Mouse (Mus musculus): ENCODE results near the gene Phactr3.

Gene Phactr3

DNA sequence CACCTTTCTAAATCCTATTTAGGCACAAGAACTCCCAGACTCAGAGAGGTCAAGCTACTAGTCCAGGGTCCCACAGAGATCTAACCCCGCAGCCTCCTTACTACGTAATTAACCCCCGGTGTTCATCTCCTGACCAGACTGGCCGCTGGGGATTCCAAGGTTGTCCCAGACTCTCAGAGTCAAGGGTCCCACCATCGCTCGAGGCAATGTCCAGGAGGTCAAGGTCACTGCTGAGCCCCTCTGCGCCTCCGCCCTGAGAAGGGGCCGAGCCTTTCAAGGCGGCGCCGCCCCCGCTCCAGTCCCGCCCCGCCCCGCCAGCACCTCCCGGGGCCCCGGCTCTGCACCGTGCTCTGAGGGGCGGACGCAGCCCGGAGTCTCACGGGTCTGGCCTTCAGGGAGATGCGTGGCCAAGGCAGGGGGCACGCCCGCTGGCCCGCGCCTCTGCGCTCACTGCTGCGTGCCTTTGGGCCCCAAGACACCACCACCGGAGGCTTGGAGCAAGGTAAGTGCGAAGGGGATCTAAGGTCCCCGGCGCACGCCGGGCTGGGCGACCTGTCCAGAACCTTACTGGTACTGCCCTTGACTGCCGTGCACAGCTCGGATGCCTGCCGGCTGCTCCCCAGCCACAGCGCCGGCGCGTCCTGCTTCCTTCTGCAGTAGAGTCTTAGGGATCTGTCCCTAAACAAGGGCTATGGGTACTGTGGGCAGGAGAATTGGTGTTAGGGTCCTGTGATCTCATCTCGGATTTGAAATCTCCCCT, at the start of gene Phactr3:
Gene Phactr3, plus strand, starts transcription at position 175 of the 760 bp plus-strand sequence.
- peak; percentile 76 for DNase-seq

DNA sequence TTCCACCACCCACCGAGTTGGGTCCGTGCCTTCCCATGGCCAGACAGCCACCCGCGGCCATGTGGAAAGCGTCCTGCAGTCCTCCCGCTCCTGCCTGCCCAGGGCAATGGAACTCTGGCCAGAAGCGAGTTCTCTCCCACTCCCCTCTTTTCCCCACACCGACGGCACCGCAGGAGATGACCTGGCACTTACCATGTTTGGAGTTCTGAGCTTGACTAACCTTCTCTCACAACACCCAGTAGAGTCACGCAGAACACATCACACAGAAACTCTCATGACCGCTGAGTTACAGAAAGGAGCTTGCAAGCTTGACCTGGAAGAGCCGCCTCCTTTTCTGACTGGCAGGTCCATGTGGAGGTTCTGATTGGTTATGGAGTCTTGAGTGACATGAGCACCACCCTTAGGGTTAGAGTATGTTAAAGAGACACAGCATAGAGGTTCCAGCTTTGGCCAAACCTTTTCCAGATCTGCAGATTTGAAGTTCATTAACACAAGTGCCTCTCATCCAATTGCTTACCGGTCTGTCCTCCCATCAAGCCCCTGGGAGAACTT, 40.5 kb upstream of the Phactr3 start, which contains the start of gene Zfp931:
Gene Zfp931, minus strand, starts transcription at position 311 of the 552 bp plus-strand sequence.
- DNase-seq = peak; percentile 41

DNA sequence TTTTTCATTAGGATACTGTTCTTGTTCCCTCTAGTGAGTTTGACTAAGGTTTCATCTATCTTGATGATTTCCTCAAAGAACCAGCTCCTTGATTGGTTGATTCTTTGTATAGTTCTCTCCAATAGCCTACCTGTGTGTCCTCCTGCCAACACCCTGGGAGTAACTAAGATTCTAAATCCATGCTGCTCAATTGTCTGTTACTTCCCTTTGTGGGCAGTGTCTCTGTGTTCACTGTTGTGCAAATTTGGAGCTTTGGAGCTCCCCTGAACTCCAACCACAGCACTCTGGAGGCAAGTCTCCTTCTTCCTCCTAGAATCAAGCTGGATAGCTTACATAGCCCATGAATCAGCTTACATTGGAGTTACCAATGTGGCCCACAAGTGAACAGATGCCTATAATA, 29.2 kb upstream of the Phactr3 start:
- DNase-seq = no peak

DNA sequence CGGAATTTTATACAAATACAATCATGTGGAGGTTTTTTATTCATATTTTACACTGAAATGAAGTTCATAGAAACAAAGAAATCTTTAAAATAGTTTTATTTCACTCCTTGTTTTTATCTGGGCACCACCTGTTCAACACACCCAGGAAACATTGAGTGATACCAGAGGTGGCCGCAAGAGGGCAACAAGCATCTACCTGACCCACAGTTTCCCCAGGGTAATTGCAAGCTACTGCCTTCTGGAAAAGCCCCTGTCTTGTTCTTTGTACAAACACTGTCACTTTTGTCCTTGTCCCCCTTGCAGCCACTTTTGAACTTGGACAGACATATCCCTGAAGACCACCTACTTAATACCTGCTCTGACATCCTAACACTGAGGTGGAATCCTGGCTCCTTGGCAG, 20.8 kb upstream of the Phactr3 start:
- peak; percentile 75 for DNase-seq

DNA sequence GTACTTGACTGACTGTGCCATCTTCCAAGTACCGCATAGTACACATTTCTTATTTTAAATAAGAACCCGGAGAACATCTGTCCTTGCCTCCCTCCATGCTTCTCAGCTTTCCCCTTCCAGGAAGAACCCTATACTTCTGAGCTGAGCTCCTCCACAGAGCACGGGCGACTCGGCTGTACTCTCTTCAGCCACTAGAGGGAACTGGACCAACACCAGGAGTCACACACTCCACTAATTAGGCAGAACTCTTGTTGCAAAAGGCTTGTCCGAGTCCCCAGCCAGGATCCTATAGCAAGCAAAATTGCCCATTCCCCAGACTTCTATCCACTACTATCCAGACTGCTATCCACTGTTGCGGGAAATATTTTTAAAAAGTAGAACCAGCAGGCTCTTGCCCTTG, 16.8 kb upstream of the Phactr3 start:
- DNase-seq = peak; percentile 80

DNA sequence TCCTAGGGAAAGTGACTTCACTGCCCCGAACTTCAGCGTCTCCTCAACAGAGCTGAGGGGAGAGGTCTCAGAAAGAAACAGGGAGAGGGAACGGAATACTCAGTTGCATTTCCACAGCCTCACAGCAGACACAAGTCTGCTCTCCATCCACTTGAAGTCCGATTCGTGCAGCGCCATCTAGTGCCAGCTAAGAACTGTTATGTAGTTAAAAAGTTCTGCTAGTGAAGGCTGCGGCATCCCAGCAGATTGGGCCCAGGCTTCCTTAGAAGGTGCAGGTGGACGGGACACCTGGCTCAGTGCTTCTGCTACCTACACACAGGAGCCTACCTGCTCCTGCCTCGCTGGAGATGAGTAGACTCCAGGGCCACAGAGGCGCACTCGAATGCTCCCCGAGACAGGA, 829 bp upstream of the Phactr3 start:
- DNase-seq = peak; percentile 72

DNA sequence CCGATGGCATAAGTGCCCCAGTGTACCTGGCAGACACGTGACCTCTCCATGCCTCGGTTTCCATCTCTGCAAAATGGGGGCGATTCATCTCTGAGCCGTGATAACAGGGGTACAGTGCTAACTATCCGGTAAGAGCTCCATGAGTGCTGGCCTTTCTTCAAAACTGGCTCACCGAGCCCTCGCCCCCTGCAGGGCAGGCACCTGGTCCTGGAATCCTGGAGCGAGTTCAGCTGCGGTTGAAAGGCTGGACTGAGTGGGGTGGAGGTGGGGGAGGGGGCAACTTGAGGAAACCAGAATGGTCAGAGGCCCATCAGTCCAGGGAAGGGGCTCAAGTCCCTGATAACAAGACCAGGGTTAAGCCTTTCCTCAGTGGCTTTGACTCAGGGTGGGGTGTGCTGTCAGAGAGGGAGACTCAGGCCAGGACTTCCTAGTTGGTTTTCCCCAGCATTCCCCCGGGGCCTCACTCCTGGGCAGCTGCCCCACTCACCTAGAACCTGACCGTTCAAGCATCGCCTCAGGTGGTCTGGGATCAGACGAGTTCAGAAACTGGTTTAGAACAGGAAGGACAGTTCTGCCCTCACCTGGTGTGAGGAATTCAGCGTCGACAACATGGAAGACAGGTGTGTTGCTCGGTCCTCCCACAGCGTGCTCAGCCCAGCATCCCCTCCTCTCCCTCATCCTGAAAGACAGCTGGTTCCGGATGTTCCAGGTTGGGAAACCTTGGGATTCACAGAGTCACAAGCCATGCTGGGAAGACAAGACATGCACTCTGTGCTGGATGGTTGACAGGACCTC, 983 bp downstream of the Phactr3 start:
- DNase-seq = peak; percentile 61

DNA sequence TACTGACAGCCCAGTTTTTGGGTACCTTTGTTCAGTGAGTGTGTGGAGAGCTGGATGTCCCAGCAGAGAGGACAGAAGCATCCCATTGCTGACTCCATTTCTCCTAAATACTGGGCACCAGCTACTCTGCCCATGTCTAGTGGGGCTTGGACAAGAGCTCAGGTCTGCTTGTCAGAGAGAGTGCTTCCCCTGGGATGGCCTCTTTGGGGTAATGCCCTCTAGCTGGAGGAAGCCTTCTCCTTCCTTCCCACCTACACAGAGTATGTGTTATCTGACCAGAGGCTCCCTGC, 1.5 kb downstream of the Phactr3 start:
- peak; percentile 41 for DNase-seq

DNA sequence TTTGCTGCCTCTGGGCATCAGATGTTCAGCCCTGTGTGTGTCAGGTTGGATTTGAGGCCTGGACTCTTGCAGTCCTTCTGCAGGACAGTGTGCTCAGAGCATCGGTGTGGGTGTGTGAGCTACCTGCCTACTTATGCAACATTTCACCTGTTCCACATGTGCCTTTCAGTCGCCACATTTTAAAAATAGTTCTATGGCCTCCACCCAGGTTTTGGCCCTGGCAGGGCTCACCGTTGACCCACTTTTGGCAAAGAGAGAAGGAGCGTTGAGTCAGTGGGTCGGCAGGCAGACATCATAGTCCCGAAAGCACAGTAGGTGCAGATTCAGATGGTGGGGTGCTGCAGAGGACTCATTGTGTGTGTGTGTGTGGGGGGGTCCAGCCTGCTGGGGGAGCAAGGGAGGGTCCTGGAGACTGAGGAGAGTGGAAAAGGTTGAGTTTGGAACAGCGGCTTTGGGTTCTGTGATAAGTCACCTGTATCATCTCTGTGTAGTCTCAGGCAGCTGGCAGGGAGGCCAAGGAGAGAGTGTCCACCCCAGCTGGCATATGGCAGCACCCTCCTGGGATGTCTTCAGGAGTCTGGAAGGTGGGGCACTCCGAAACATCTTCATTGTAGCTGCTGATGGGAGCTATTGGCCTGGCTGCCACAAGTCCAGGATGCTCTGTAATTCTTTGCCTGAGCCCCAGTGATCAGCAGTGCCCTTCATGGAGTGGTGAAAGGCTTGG, 2.0 kb downstream of the Phactr3 start:
- peak; percentile 64 for DNase-seq

DNA sequence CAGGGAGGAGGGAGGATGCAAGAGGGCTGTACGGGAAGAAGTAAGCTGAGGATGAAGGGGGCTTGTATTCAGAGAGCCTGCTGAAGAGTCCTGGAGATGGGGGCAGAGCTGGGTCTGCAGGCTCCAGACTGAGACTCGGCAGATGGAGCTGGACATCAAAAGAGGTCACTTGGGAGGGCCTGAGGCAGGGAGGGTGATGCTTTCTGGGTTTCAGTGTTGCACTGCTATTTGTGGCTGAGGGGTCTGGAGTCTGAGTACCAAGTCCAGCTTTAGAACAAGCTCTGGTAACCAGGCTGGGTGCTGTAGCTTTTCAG, 2.6 kb downstream of the Phactr3 start:
- DNase-seq = no peak

DNA sequence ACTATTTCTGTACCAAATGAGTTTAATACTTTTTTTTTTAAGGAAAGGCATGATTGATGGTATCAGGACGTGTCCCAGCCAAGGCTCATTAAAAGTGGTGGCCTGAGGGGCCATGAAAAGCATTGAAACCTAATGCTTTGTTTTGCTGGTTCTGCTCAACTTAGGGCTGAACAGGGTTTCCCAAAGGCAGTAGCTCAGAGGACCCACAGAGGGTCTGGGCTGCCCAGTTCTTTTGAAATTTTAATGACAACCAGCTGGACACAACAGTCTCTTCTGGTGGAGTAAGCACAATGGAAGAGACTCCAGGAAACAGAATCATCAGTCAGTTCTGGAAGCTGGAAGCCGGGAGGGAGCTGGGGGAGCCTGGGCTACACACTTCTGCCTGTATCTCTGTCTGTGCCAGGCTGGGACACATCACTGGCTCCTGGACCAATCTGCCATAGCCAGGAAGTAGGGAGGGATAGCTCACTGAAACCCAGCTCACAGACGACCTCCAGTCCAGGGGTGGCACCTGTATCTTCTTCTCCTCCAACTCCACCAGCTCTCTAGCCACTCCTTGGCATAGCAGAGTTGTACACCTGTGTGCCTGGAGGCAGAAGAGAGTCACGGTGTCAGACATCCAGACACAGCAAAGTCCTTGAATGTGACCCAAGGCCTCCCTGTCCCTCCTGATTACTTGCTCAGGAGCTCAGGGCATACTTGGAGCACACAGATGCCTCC, 3.3 kb downstream of the Phactr3 start:
- DNase-seq = peak; percentile 38

DNA sequence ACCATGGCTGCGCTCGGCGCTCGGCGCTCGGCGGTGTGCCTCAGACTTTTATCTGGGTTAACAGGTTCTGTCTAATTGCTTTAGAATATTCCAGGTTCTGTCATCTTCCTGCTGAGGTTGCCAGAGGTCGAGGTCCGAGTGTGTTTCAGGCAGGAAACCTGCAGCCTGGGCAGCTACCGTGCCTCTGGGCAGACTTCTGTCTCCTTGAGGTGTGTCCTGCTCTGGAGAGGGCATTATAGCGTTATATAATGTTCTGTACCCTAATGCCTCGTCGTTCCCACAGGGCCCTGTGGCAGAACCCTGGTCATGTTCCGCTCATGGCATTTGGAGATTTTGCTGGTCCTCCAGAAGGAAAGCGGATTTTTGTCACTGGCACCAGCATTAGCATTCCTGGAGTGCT, 4.7 kb downstream of the Phactr3 start:
- peak; percentile 17 for DNase-seq

DNA sequence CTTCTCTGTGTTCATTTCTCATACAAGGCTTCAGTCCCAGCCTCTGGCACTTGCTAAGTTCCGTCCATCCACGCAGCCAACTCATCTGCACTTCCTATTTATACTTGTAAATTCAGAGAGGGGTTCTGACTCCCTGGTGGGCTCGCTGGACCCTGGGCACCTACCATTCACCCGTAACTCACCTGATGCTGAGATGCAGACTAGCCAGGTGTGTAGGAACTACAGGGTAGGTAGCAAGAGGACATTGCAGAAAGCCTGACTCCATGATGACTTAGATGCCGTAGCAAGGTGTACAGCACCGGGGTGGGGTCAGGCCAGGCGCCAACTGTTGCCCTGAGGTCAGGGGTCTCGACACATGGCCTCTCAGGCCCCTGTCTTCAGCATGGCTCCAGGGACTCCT, 6.7 kb downstream of the Phactr3 start:
- DNase-seq = peak; percentile 25

DNA sequence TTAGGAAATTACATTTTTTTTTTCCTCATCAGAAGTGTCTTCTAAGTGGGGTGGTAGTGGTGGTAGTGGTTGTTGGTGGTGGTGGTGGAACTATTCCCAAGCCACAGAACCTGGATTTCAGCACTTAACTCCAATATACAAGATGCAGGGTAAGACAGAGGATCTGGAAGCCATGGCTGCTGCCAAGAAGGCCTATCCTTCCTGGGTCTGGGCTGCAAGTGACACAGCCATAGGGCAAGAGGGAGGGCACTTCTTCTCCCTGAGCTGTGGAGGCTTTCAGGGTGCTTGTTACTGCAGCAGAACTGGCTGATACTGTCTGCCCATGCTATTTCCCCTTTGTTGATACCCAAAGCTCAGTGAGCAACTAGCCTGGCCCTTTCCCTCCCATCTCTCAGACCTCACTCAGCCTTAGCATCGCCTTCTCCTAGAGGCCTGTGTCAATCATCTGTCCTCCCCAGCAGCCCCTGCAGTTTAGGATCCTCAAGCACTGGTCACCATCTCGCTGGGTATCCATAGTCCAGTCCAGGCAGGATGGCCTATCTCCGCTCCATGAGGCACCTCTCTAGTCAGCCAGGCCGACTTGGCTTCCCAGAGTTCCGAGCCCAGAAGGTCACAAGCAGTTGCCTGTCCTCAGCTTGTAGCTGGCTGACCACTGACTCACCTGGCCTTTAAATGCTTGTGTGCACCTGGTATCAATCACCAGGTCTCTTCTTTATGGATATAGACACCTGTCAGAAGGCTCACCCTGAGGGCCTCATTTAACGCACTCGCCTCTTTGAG, 7.5 kb downstream of the Phactr3 start:
- DNase-seq = peak; percentile 9

DNA sequence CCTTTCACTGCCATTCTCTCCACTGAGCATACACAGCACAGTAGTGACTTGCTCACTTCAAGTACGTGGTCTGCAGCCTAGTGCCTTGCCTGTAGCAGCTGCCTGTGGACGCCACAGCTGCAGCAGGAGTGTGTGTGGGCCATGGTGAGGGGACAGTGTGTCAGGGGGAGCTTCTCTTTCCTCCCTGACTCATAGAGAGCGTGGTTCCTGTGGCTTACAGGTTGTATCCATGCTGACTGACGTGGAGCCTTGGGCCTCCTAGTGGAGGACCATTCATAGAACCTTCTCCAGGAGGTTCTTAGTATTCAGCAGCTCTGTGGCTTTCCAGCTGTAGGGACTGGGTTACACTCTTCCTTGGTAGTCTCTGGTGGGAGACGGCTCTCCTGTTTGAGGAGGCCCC, 9.8 kb downstream of the Phactr3 start:
- DNase-seq = peak; percentile 30

DNA sequence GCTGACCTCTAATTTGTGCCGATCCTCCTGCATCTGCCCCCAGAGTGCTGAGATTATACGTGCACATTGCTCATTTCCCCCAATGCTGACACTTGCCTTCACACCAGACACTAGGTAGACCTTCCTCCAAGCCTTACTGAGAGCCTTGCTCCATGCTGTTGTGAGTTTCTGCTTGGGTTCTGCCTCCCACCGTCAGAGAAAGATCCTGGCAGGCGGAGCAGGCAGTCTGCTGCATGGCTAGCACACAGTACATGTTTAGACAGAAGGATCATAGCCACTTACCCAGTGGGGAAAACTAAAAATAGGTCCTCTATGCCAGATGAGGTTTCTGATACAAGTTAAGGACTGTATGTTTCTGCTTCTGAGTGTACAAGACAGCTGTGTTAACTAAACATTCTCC, 10.4 kb downstream of the Phactr3 start:
- no peak for DNase-seq

DNA sequence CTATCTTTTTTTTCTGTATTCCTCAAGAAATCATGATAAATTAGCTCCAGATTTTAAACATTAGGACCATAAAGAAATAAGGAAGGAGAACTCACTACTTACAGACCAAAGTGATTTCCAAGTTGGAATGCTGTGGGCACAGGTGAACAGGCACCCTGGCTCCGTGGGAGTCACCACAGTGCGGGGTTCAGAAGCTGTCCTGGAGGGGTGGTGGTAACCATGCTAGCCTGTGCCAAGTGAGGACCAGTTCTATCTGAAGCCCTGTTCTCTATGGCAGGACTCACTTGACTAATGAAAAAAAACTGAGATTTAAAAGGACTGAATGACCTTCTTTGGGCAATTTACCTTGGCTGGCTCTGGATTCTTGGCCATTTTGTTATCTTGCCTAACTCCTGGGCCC, 10.9 kb downstream of the Phactr3 start:
- DNase-seq = peak; percentile 30

DNA sequence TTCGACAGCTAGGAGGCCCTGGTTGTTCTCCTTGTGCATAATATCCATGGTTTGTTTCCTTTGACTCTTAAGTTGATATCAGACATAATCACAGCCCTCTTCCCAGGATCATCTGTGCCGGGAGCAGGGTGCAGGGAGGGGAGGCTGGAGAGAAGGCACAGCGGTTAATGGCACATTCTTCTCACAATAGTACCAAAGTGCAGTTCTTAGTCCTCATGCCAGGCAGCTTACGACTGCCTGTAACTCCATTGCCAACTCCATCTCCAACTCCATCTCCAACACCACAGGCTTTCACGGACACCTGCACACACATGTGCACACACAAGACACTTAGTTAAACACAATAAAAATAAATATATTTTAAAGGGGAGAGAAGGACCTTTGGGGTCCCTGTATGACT, 11.8 kb downstream of the Phactr3 start:
- DNase-seq = no peak

DNA sequence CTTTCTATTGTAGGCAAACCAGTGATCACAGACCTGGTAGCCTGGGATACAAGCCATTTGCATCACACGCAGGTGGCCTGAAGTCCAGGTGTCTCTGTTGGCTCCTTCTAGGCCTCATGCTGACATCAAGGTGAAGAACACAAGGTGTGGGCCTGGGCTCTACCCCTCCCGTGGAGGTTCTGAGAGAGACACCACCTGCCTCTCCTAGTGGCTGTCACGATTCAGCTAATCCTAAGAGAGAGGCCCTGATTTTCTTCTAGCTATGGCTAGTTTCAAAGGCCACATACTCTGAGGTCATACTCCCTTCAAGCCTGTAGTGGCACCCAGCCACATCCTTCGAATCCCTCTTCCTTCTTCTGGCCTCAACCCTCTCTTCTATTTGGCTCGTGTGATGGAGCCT, 12.2 kb downstream of the Phactr3 start:
- peak; percentile 84 for DNase-seq

DNA sequence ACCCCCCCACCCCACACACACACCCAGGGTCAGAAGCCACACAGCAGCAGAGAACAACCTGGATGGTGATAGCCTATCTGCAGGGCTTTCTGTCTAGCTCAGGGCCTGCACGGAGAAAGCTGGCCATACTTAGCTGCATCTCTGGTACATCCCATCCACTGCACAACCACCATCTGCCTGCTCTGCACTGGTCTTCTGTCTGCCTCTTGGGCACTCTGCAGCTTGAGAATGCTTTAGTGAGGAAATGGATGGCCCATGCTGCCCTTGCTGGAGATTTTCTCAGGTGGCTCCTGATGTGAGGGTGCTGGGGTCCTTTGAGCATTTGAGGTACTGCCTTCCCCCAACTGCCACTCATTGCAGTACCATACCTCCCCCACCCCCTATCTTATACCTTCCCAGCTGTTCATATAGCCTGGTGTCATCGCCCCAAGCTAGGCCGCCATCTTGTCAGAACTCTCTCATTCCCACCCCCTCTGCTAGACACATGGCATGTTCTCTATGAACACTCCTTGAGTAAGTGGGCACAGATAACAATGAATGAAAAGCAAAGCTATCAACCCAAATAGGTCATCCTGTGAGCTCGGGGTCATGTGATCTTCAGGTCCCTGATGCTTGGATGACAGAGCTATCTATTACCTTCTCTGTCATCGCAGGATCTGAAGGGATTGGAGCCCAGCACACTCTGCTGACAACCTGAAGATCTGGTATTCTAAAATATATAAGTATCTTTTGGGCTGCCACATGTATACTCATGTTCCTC, 13.0 kb downstream of the Phactr3 start:
- peak; percentile 44 for DNase-seq

DNA sequence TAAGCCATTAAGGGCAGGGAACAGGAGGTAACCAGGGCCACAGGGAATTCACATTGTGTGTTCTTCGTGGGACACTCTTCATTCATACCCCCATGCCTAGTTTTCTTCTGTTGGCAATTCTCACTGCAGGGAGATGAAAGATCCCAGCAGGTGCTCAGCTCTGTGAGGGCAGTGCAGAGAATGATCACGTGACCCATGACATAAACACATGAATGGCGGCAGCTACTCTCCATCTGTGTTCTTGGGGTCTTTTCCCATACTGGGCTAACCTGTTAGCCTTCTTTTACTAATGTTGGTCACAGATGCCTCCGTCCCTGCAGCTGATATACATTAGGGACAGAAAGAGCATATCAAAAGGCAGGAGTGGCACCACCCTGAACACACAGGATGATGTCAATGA, 16.9 kb downstream of the Phactr3 start:
- DNase-seq = no peak
